Mouse (Mus musculus) liver, embryonic 14.5 days (tissue): Measurements from ENCODE around the gene Kif13a. TPM values are rescaled to one million over a fixed set of nuclear protein-coding genes. Genes with fewer than 3 reads are reported as not detected.

Experiments
- ATAC-seq: fragments of 200-750 bp; cut with Nextera tagmentation; 2 replicates; pipeline ENCODE4 v1.8.0; 2017; ENCODE audit warnings: moderate number of reproducible peaks, mild to moderate bottlenecking, moderate library complexity; ENCODE audit not compliant: insufficient read depth
- DNase-seq, 3 experiments: peaks; one replicate each; pipeline ENCODE4 v3.0.0-alpha.2; 2012 to 2013; ENCODE audit warnings: low read depth in 3 of 3, low spot score in 3 of 3
- H3K27ac ChIP-seq: fragments of 300-500 bp; sonication (generic); 2 replicates; pipeline ENCODE4 v1.5.1; 2014; ENCODE audit warnings: moderate library complexity, mild to moderate bottlenecking, control low read depth, inconsistent platforms
- H3K27me3 ChIP-seq: fragments of 300-500 bp; sonication (generic); 2 replicates; pipeline ENCODE4 v1.6.1; 2014; ENCODE audit warnings: mild to moderate bottlenecking, low read length, moderate library complexity; ENCODE audit not compliant: control insufficient read depth, insufficient read depth
- H3K36me3 ChIP-seq: fragments of 300-500 bp; sonication (generic); replicated peaks from 2 replicates; pipeline ENCODE4 v1.6.1; 2014; ENCODE audit warnings: low read depth; ENCODE audit not compliant: control insufficient read depth, insufficient read depth
- H3K4me1 ChIP-seq, 2 experiments: fragments of 200-500 bp in 1 of 2; fragments of 300-500 bp in 1 of 2; sonication (generic) in 1 of 2; replicated peaks; 2 replicates each; pipeline ENCODE4 v1.6.1; 2012 to 2014; ENCODE audit warnings: antibody characterized with exemption in 1 of 2, inconsistent platforms in 1 of 2, low read length in 1 of 2; ENCODE audit not compliant: control insufficient read depth in 2 of 2, insufficient read depth in 2 of 2
- H3K4me2 ChIP-seq: fragments of 300-500 bp; sonication (generic); 2 replicates; pipeline ENCODE4 v1.6.1; 2014; ENCODE audit warnings: low read depth, mild to moderate bottlenecking, control low read depth, moderate library complexity
- H3K4me3 ChIP-seq, 2 experiments: fragments of 200-500 bp in 1 of 2; fragments of 300-500 bp in 1 of 2; sonication (generic) in 1 of 2; 2 replicates each; pipeline ENCODE4 v1.5.1; 2012 to 2014; ENCODE audit warnings: low read depth in 2 of 2, low read length in 2 of 2, mild to moderate bottlenecking in 2 of 2, control low read depth in 1 of 2, inconsistent platforms in 1 of 2, moderate library complexity in 1 of 2; ENCODE audit not compliant: insufficient read depth in 1 of 2
- H3K9ac ChIP-seq: fragments of 300-500 bp; sonication (generic); replicated peaks from 2 replicates; pipeline ENCODE4 v1.6.1; 2014; ENCODE audit warnings: mild to moderate bottlenecking, control low read depth, moderate library complexity
- H3K9me3 ChIP-seq: fragments of 300-500 bp; sonication (generic); 2 replicates; pipeline ENCODE4 v1.6.1; 2016; ENCODE audit warnings: low read length, mixed read lengths; ENCODE audit not compliant: control insufficient read depth
- CTCF ChIP-seq: IDR thresholded peaks from 2 replicates; pipeline ENCODE4 v1.5.1; 2016; ENCODE audit warnings: antibody characterized with exemption, low read depth, control low read depth
- EP300 ChIP-seq: IDR thresholded peaks from 2 replicates; pipeline ENCODE4 v1.6.1; 2016; ENCODE audit warnings: antibody characterized with exemption, low read depth
- WGBS: fragments of 180-500 bp; shearing (Covaris S2); extraction: QIAGEN DNeasy Blood & Tissue Kit; methylation state at CpG from one replicate; pipeline ENCODE4 v1.1.7; 2014; ENCODE audit not compliant: insufficient replicate concordance; 5-methylcytosine and 5-hydroxymethylcytosine counted together
- polyA plus RNA-seq, 2 experiments: library from polyadenylated mRNA; depleted of rRNA in 1 of 2; stranded (reverse) in 1 of 2; unstranded in 1 of 2; fragments of >200 nt; fragmentation: Nextera tagmentation in 1 of 2; extraction: Ambion mirVana in 1 of 2; gene quantifications; 2 replicates each; pipeline versions ENCODE4 v1.2.1 to v1.2.3; 2012 to 2014

Gene Kif13a
- polyA plus RNA-seq, 2 experiments: 2.1 to 3.1 TPM

DNA sequence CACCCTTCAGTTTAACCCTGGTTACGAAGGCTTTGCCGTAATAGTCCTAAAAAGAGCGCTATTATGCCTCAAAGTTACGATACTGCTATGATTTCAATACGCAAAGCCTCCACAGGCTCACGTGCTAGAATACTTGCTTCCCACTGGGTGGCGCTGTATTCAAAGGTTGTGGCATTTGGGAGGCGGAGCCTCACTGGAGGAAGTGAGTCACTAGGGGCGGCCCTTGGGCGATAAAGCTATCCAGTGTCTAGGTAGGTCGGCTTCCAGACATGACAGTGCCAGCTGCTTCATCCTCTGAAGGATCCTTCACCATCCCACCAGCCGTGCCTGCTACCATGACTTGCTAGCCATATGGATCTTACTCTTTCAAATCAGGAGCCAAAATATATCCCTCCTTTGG is 119.6 kb downstream of the Kif13a start:
- no peak overlapping the region for H3K4me3 ChIP-seq
- H3K27me3 ChIP-seq: no peaks in the 10 kb centered on the region
- ATAC-seq: no peak
- H3K9ac ChIP-seq: no peak overlapping the region
- H3K27ac ChIP-seq: no peak overlapping the region
- 80% methylated on average over 12 of the region's 12 CpGs for WGBS
- no peak overlapping the region for H3K4me2 ChIP-seq
- H3K9me3 ChIP-seq: no peaks in the 10 kb centered on the region
- peak; percentile 53 for TF ChIP-seq CTCF
- no peak for TF ChIP-seq EP300
- peak; percentile 22 to 27 (median 26) for DNase-seq
- no peaks in the 10 kb centered on the region for H3K4me1 ChIP-seq
- H3K36me3 ChIP-seq: no peaks in the 10 kb centered on the region

DNA sequence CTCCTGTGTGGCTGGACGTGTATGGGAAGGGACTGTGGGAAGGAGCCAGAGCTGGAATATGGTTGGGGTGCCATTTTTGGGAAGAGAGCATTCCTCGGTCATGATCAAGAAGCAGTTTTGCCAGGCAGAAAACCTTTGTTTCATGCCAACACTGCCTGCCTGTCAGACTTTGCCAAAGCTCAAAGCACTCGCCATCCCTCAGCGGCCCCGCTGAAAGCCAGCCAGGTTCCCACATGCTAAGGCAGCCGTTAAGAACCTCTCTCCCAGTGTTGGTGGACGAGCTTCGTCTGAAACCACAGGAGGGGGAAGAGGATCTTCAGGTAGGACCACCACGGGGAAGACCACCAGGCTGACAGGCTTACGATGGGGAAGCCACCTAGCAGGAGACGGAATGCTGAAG is 121.8 kb downstream of the Kif13a start:
- DNase-seq (no peak), ATAC-seq (no peak)
- Histone ChIP-seq H3K36me3 (no peaks in the 10 kb centered on the region), H3K4me1 (no peaks in the 10 kb centered on the region), H3K9ac (no peak overlapping the region), H3K4me3 (no peak overlapping the region), H3K27me3 (no peaks in the 10 kb centered on the region), H3K27ac (no peak overlapping the region), H3K4me2 (no peak overlapping the region), H3K9me3 (no peaks in the 10 kb centered on the region)
- WGBS: 71% methylated on average over 11 of the region's 11 CpGs
- TF ChIP-seq CTCF (no peak), EP300 (no peak)

- no peak overlapping the region for H3K27ac ChIP-seq
Measured at GRCm38 (mm10) chr13:46801196-46801595, 128.5 kb downstream of the Kif13a start.

GRCm38 (mm10) chr13:46798156-46798555 is 131.5 kb downstream of the Kif13a start:
- Histone ChIP-seq H3K4me3 (no peak overlapping the region), H3K9me3 (no peaks in the 10 kb centered on the region), H3K27ac (no peak overlapping the region), H3K4me2 (no peak overlapping the region), H3K27me3 (no peaks in the 10 kb centered on the region), H3K4me1 (no peaks in the 10 kb centered on the region; a peak in 1 of 4 replicates), H3K9ac (no peak overlapping the region), H3K36me3 (no peaks in the 10 kb centered on the region)
- TF ChIP-seq EP300 (no peak), CTCF (peak; percentile 95)
- ATAC-seq (no peak), DNase-seq (peak; percentile 15 to 28 (median 16))
- 30% methylated on average over 4 of the region's 4 CpGs for WGBS

More at GRCm38 (mm10) chr13:46801196-46801595, 128.5 kb downstream of the Kif13a start:
- Histone ChIP-seq H3K9me3 (no peaks in the 10 kb centered on the region), H3K4me2 (no peak overlapping the region), H3K36me3 (no peaks in the 10 kb centered on the region), H3K4me1 (no peaks in the 10 kb centered on the region), H3K4me3 (no peak overlapping the region), H3K9ac (no peak overlapping the region), H3K27me3 (no peaks in the 10 kb centered on the region)
- 78% methylated on average over 13 of the region's 13 CpGs for WGBS
- TF ChIP-seq CTCF (no peak), EP300 (no peak)
- no peak for DNase-seq
- ATAC-seq: no peak

DNA sequence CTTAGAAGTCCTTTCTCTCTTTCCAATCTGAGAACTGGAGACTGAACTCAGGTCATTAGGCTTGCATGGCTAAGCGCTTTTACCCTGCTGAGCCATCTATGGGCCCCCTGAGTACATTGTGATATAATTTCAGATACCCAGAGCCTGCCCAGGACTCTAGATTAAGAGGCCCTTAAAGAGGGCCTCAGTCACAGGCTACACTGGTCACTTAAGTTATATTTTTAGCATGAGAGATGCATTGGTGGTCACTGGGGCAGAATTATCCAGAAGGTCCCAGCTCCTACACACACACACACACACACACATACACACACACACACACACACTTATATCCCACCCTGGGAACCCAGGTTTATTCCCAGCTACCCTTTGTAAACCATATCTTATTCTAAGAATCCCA is 133.3 kb downstream of the Kif13a start:
- no peak overlapping the region for H3K4me2 ChIP-seq
- DNase-seq (no peak), ATAC-seq (no peak)
- no peak overlapping the region for H3K4me3 ChIP-seq
- H3K9me3 ChIP-seq: no peaks in the 10 kb centered on the region
- no peak overlapping the region for H3K9ac ChIP-seq
- no peaks in the 10 kb centered on the region for H3K36me3 ChIP-seq
- no peak overlapping the region for H3K27ac ChIP-seq
- WGBS: 86% methylated on average over 1 of the region's 1 CpGs
- no peaks in the 10 kb centered on the region for H3K27me3 ChIP-seq
- TF ChIP-seq CTCF: no peak
- no peak for TF ChIP-seq EP300
- no peaks in the 10 kb centered on the region; a peak in 1 of 4 replicates for H3K4me1 ChIP-seq
